Mouse (Mus musculus): Measurements from ENCODE around the gene Gtf3c5. TPM values are rescaled to one million over a fixed set of nuclear protein-coding genes. Genes with fewer than 3 reads are reported as not detected.

Gtf3c5 gene
- polyA plus RNA-seq, 1 experiment from 2014 or later: 24.0 TPM

- H3K36me3 ChIP-seq: peaks cover 55% of the 10 kb centered on the region
- ATAC-seq (replicated peaks; ENCODE audit: insufficient number of reproducible peaks, insufficient read depth, low FRiP score, low read depth): no peak
- WGBS: 66% methylated on average over 5 of the region's 5 CpGs
- no peaks in the 10 kb centered on the region for H3K27me3 ChIP-seq
- no peak overlapping the region for H3K4me3 ChIP-seq
- H3K4me2 ChIP-seq: no peak overlapping the region
- no peak overlapping the region for H3K9ac ChIP-seq
- H3K4me1 ChIP-seq (replicated peaks): no peaks in the 10 kb centered on the region
- H3K27ac ChIP-seq: no peak overlapping the region; the same call in 1 of the 2 replicates
- no peaks in the 10 kb centered on the region for H3K9me3 ChIP-seq (replicated peaks)
These were observed 17.0 kb downstream of the Gtf3c5 start for GRCm38 (mm10) chr2:28566545-28566944.

GRCm38 (mm10) chr2:28564380-28564779 lies 19.2 kb downstream of the Gtf3c5 start:
- Histone ChIP-seq H3K4me3 (no peak overlapping the region), H3K9me3 (replicated peaks) (no peaks in the 10 kb centered on the region), H3K9ac (no peak overlapping the region), H3K4me2 (no peak overlapping the region), H3K27ac (no peak overlapping the region), H3K4me1 (replicated peaks) (no peaks in the 10 kb centered on the region), H3K36me3 (peaks cover 36% of the 10 kb centered on the region), H3K27me3 (no peaks in the 10 kb centered on the region)
- WGBS: 86% methylated on average over 4 of the region's 4 CpGs
- no peak for ATAC-seq (replicated peaks; ENCODE audit: insufficient number of reproducible peaks, insufficient read depth, low FRiP score, low read depth)

GRCm38 (mm10) chr2:28563830-28564229 lies 19.7 kb downstream of the Gtf3c5 start:
- H3K36me3 ChIP-seq: peaks cover 34% of the 10 kb centered on the region
- no peaks in the 10 kb centered on the region for H3K4me1 ChIP-seq (replicated peaks)
- no peak overlapping the region for H3K9ac ChIP-seq
- no peak for ATAC-seq (replicated peaks; ENCODE audit: insufficient number of reproducible peaks, insufficient read depth, low FRiP score, low read depth)
- H3K4me2 ChIP-seq: no peak overlapping the region
- no peak overlapping the region for H3K27ac ChIP-seq
- no peaks in the 10 kb centered on the region for H3K9me3 ChIP-seq (replicated peaks)
- no peak overlapping the region for H3K4me3 ChIP-seq
- no peaks in the 10 kb centered on the region for H3K27me3 ChIP-seq

GRCm38 (mm10) chr2:28563303-28563702 lies 20.2 kb downstream of the Gtf3c5 start, which contains the start of gene Cel:
TSS of gene Cel (minus strand) at chr2:28563403.
- Histone ChIP-seq H3K9ac (no peak within 1 kb of the TSS), H3K36me3 (peaks cover 29% of the 10 kb centered on the region), H3K4me2 (no peak within 1 kb of the TSS), H3K27ac (no peak within 1 kb of the TSS), H3K27me3 (no peaks in the 10 kb centered on the region), H3K4me1 (replicated peaks) (no peaks in the 10 kb centered on the region), H3K9me3 (replicated peaks) (no peaks in the 10 kb centered on the region), H3K4me3 (no peak within 1 kb of the TSS)
- ATAC-seq (replicated peaks; ENCODE audit: insufficient number of reproducible peaks, insufficient read depth, low FRiP score, low read depth): no peak
- WGBS: 65% methylated on average over 6 of the region's 6 CpGs

- Histone ChIP-seq H3K4me1 (replicated peaks) (no peaks in the 10 kb centered on the region), H3K4me2 (no peak overlapping the region), H3K9ac (no peak overlapping the region), H3K9me3 (replicated peaks) (no peaks in the 10 kb centered on the region), H3K36me3 (peaks cover 9% of the 10 kb centered on the region), H3K27ac (no peak overlapping the region), H3K4me3 (no peak overlapping the region), H3K27me3 (no peaks in the 10 kb centered on the region)
- no peak for ATAC-seq (replicated peaks; ENCODE audit: insufficient number of reproducible peaks, insufficient read depth, low FRiP score, low read depth)
- WGBS: 76% methylated on average over 5 of the region's 5 CpGs
These were observed 26.1 kb downstream of the Gtf3c5 start for GRCm38 (mm10) chr2:28557452-28557851.

- peaks cover 46% of the 10 kb centered on the region for H3K36me3 ChIP-seq
These were observed 31.2 kb downstream of the Gtf3c5 start for GRCm38 (mm10) chr2:28552301-28552700.

GRCm38 (mm10) chr2:28549157-28549556 lies 34.4 kb downstream of the Gtf3c5 start:
- no peak overlapping the region for H3K27ac ChIP-seq
- no peak overlapping the region for H3K9ac ChIP-seq
- peaks cover 56% of the 10 kb centered on the region for H3K36me3 ChIP-seq
- 85% methylated on average over 13 of the region's 13 CpGs for WGBS
- H3K9me3 ChIP-seq (replicated peaks): no peaks in the 10 kb centered on the region
- no peaks in the 10 kb centered on the region for H3K27me3 ChIP-seq
- no peak overlapping the region for H3K4me2 ChIP-seq
- H3K4me3 ChIP-seq: no peak overlapping the region
- no peak for ATAC-seq (replicated peaks; ENCODE audit: insufficient number of reproducible peaks, insufficient read depth, low FRiP score, low read depth)
- H3K4me1 ChIP-seq (replicated peaks): 0 out of 2 replicates have a peak, but pooled peaks cover 3% of the 10 kb centered on the region

More at GRCm38 (mm10) chr2:28552301-28552700, 31.2 kb downstream of the Gtf3c5 start:
- no peak overlapping the region for H3K4me2 ChIP-seq
- 86% methylated on average over 5 of the region's 5 CpGs for WGBS
- no peak overlapping the region for H3K4me3 ChIP-seq
- no peak overlapping the region for H3K9ac ChIP-seq
- H3K9me3 ChIP-seq (replicated peaks): no peaks in the 10 kb centered on the region
- H3K27ac ChIP-seq: no peak overlapping the region
- no peaks in the 10 kb centered on the region for H3K27me3 ChIP-seq
- ATAC-seq (replicated peaks; ENCODE audit: insufficient number of reproducible peaks, insufficient read depth, low FRiP score, low read depth): no peak
- H3K4me1 ChIP-seq (replicated peaks): no peaks in the 10 kb centered on the region

GRCm38 (mm10) chr2:28547237-28548172 lies 36.0 kb downstream of the Gtf3c5 start:
- ATAC-seq (replicated peaks; ENCODE audit: insufficient number of reproducible peaks, insufficient read depth, low FRiP score, low read depth): peak; percentile 24; the same call in 1 of the 2 replicates
- Histone ChIP-seq H3K9ac (no peak overlapping the region), H3K36me3 (peaks cover 55% of the 10 kb centered on the region)

GRCm38 (mm10) chr2:28546560-28546959 lies 37.0 kb downstream of the Gtf3c5 start:
- H3K27ac ChIP-seq: no peak overlapping the region
- H3K9me3 ChIP-seq (replicated peaks): no peaks in the 10 kb centered on the region
- H3K36me3 ChIP-seq: peaks cover 50% of the 10 kb centered on the region
- no peaks in the 10 kb centered on the region for H3K27me3 ChIP-seq
- H3K9ac ChIP-seq: no peak overlapping the region
- 0 out of 2 replicates have a peak, but pooled peaks cover 3% of the 10 kb centered on the region for H3K4me1 ChIP-seq (replicated peaks)
- no peak overlapping the region for H3K4me2 ChIP-seq
- 67% methylated on average over 6 of the region's 6 CpGs for WGBS
- no peak overlapping the region for H3K4me3 ChIP-seq
- no peak for ATAC-seq (replicated peaks; ENCODE audit: insufficient number of reproducible peaks, insufficient read depth, low FRiP score, low read depth)

More at GRCm38 (mm10) chr2:28547237-28548172, 36.0 kb downstream of the Gtf3c5 start:
- no peak overlapping the region for H3K4me2 ChIP-seq
- 0 out of 2 replicates have a peak, but pooled peaks cover 3% of the 10 kb centered on the region for H3K4me1 ChIP-seq (replicated peaks)
- 52% methylated on average over 11 of the region's 11 CpGs for WGBS
- no peaks in the 10 kb centered on the region for H3K9me3 ChIP-seq (replicated peaks)
- H3K4me3 ChIP-seq: no peak overlapping the region
- no peak overlapping the region for H3K27ac ChIP-seq
- no peaks in the 10 kb centered on the region for H3K27me3 ChIP-seq

- H3K4me1 ChIP-seq (replicated peaks): peaks cover 3% of the 10 kb centered on the region; the same call in 1 of the 2 replicates
- H3K9ac ChIP-seq: no peak overlapping the region
- no peaks in the 10 kb centered on the region for H3K9me3 ChIP-seq (replicated peaks)
- peaks cover 48% of the 10 kb centered on the region for H3K36me3 ChIP-seq
- no peaks in the 10 kb centered on the region for H3K27me3 ChIP-seq
- H3K27ac ChIP-seq: no peak overlapping the region
- no peak overlapping the region for H3K4me3 ChIP-seq
- ATAC-seq (replicated peaks; ENCODE audit: insufficient number of reproducible peaks, insufficient read depth, low FRiP score, low read depth): no peak
- H3K4me2 ChIP-seq: no peak overlapping the region
These were observed 37.6 kb downstream of the Gtf3c5 start for GRCm38 (mm10) chr2:28545976-28546375.

- peaks cover 27% of the 10 kb centered on the region for H3K36me3 ChIP-seq
- no peak overlapping the region for H3K9ac ChIP-seq
- WGBS: 79% methylated on average over 8 of the region's 8 CpGs
These were observed 39.7 kb downstream of the Gtf3c5 start for GRCm38 (mm10) chr2:28543894-28544293.

More at GRCm38 (mm10) chr2:28543894-28544293, 39.7 kb downstream of the Gtf3c5 start:
- Histone ChIP-seq H3K4me3 (no peak overlapping the region), H3K4me2 (no peak overlapping the region), H3K9me3 (replicated peaks) (no peaks in the 10 kb centered on the region), H3K27ac (no peak overlapping the region), H3K4me1 (replicated peaks) (peaks cover 21% of the 10 kb centered on the region), H3K27me3 (no peaks in the 10 kb centered on the region)
- no peak for ATAC-seq (replicated peaks; ENCODE audit: insufficient number of reproducible peaks, insufficient read depth, low FRiP score, low read depth)

Data from heart, embryonic 15.5 days (tissue).